Mouse (Mus musculus) forebrain, embryonic 14.5 days (tissue): ENCODE measurements at regions not wholly inside any gene's neighbourhood (a gene's known extent, or its start where the extent isn't known, plus 50 kb on each side); places are given as distances from the start of the nearest gene placed in this dataset.

Experiments used
- ATAC-seq: fragments of 200-750 bp; cut with Nextera tagmentation; 2 replicates; pipeline ENCODE4 v1.8.0; 2017; ENCODE audit warnings: mild to moderate bottlenecking, moderate library complexity
- DNase-seq: peaks from one replicate; pipeline ENCODE4 v3.0.0-alpha.2; 2015; ENCODE audit warnings: low spot score
- H3K27ac ChIP-seq: fragments of 300-500 bp; sonication (generic); 2 replicates; pipeline ENCODE4 v1.5.1; 2014; ENCODE audit warnings: low read depth, mild to moderate bottlenecking, control low read depth, low read length, moderate library complexity
- H3K27me3 ChIP-seq: fragments of 300-500 bp; sonication (generic); replicated peaks from 2 replicates; pipeline ENCODE4 v1.6.1; 2014; ENCODE audit warnings: low read length, control low read depth, mixed read lengths; ENCODE audit not compliant: control insufficient read depth, insufficient read depth
- H3K36me3 ChIP-seq: fragments of 300-500 bp; sonication (generic); 2 replicates; pipeline ENCODE4 v1.6.1; 2014; ENCODE audit warnings: low read length, control low read depth; ENCODE audit not compliant: control insufficient read depth, insufficient read depth
- H3K4me1 ChIP-seq: fragments of 300-500 bp; sonication (generic); 2 replicates; pipeline ENCODE4 v1.6.1; 2014; ENCODE audit warnings: antibody characterized with exemption, low read length, control low read depth; ENCODE audit not compliant: control insufficient read depth, insufficient read depth
- H3K4me2 ChIP-seq: fragments of 300-500 bp; sonication (generic); 2 replicates; pipeline ENCODE4 v1.6.1; 2014; ENCODE audit warnings: mild to moderate bottlenecking, control low read depth, low read length
- H3K4me3 ChIP-seq: fragments of 300-500 bp; sonication (generic); 2 replicates; pipeline ENCODE4 v1.5.1; 2014; ENCODE audit warnings: low read depth, low read length, control low read depth
- H3K9ac ChIP-seq: fragments of 300-500 bp; sonication (generic); 2 replicates; pipeline ENCODE4 v1.6.1; 2014; ENCODE audit warnings: mild to moderate bottlenecking, low read length, control low read depth, moderate library complexity
- H3K9me3 ChIP-seq: fragments of 300-500 bp; sonication (generic); replicated peaks from 2 replicates; pipeline ENCODE4 v1.6.1; 2016; ENCODE audit warnings: low read length, control low read depth, mixed read lengths; ENCODE audit not compliant: control insufficient read depth
- WGBS: fragments of 180-500 bp; shearing (Covaris S2); extraction: QIAGEN DNeasy Blood & Tissue Kit; methylation state at CpG from one replicate; pipeline ENCODE4 v1.1.7; 2014; 5-methylcytosine and 5-hydroxymethylcytosine counted together

DNA sequence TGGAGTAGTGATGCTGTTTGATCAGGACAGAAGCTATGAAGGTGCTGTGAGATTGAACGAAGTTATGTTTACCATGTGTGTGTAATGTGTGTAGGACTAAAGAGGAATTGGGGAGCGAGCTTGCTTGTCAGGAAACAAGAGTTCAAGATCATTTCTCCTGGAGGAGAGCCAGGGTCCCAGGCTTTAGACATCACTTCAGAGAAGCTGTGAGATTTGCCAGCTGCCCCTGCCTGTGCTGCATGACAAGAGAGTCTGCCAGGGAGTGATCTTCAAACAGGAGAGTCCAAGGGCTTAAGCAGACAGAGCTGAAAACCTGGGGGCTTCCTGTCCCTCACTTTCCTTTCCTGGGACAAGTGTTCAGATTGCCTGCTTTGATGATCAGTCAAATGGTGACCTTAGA lies 818.3 kb downstream of the Tmem114 start:
- H3K4me2 ChIP-seq, result no peak overlapping the region
- no peaks in the 10 kb centered on the region for H3K4me1 ChIP-seq
- no peak overlapping the region for H3K27ac ChIP-seq
- no peaks in the 10 kb centered on the region for H3K36me3 ChIP-seq
- H3K4me3 ChIP-seq, result no peak overlapping the region
- DNase-seq (peak; percentile 27), ATAC-seq (no peak)
- no peak overlapping the region for H3K9ac ChIP-seq
- no peaks in the 10 kb centered on the region for H3K27me3 ChIP-seq
- no peaks in the 10 kb centered on the region for H3K9me3 ChIP-seq
- WGBS, result 69% methylated on average over 2 of the region's 2 CpGs

DNA sequence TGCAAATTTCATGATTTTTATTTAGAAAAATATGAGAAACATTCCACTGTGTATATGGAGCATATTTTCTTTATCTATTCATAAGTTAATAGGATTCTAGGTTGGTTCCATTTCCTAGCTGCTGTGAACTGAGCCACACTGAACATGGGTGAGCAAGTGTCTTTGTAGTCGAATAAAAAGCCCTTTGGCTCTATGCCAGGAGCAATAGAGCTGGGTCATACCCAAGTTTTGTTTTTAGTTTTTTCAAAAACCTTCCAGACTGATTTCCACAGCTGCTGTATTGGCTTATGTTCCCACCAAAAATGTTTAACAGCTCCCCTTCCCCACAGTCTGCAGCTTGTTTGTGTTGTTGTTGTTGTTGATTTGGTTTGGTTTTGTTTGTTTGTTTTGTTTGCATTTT lies 822.5 kb downstream of the Tmem114 start:
- Histone ChIP-seq H3K27ac (no peak overlapping the region), H3K4me3 (no peak overlapping the region), H3K4me2 (no peak overlapping the region), H3K36me3 (no peaks in the 10 kb centered on the region), H3K9ac (no peak overlapping the region), H3K9me3 (no peaks in the 10 kb centered on the region), H3K4me1 (no peaks in the 10 kb centered on the region), H3K27me3 (no peaks in the 10 kb centered on the region)
- ATAC-seq (peak; percentile 20; the same call in 1 of the 2 replicates), DNase-seq (peak; percentile 79)
- WGBS, result 5% methylated on average over 1 of the region's 1 CpGs

DNA sequence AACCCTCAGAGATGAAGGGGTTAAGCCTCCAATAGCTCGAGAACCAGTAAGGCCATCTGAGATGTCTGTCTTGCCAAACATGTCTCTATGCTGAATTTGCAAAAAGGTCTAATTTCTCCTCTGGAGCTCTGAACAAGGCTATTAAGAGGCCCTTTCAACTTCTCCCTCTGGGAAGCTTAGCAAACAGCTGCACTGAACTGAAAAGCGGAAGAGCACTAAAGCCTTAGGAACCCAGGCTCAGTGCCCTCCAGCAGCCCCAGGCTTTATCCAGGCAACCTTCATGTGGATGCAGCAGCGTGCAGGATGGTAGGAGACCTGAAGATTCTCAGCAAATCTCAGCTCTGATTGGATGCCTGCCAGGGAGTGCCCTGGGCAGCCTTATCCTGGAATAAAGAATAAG lies 850.1 kb downstream of the Tmem114 start:
- no peaks in the 10 kb centered on the region for H3K27me3 ChIP-seq
- H3K9ac ChIP-seq, result no peak overlapping the region
- 41% methylated on average over 3 of the region's 3 CpGs for WGBS
- DNase-seq, result peak; percentile 45
- H3K4me2 ChIP-seq, result no peak overlapping the region
- peaks cover 2% of the 10 kb centered on the region; the same call in 1 of the 2 replicates for H3K4me1 ChIP-seq
- no peaks in the 10 kb centered on the region for H3K36me3 ChIP-seq
- no peaks in the 10 kb centered on the region for H3K9me3 ChIP-seq
- peak; percentile 40; the same call in 1 of the 2 replicates for ATAC-seq
- no peak overlapping the region for H3K27ac ChIP-seq
- no peak overlapping the region for H3K4me3 ChIP-seq

DNA sequence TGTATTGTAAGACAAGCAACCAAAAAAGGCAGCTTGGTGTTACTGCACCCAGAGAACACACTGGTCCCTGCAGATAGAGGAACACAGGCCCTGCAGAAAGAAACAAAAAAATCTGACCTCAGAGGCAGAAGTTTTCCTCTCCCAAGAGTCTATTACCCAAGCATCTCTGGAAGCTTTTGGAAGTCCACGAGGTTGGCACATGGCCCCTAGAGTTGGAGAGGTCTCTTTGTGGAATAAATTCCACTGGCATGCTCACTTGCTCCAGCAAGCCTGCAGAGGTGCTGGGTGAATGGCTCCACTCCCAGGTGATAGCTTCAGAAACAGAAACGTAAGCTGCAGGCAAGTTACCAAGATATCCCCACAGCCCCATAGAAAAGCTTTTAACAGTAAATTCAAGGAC lies 864.1 kb downstream of the Tmem114 start:
- Histone ChIP-seq H3K4me1 (no peaks in the 10 kb centered on the region), H3K4me3 (no peak overlapping the region), H3K4me2 (no peak overlapping the region), H3K9ac (no peak overlapping the region), H3K36me3 (no peaks in the 10 kb centered on the region), H3K27ac (no peak overlapping the region), H3K27me3 (no peaks in the 10 kb centered on the region), H3K9me3 (no peaks in the 10 kb centered on the region)
- ATAC-seq (no peak), DNase-seq (no peak)
- WGBS, result 66% methylated on average over 2 of the region's 2 CpGs

DNA sequence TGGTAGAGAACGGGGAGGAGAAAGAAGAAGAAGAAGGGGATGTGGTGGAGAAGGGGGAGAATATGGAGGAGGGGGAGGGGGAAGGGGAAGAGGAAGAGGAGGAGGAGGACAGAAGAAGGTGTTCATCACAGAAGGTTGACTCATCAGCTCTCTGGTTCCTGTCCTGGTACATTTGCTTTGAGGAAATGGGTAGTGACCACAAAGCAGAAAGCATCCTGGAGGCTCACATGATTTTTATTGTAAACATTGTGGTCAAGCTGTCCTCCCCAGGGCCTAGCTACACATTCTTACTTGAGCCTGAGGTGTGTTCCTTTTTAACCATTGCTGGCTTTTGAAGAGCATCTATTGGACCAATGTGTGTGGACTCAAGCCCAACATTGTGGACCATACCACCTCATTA lies 865.8 kb downstream of the Tmem114 start:
- Histone ChIP-seq H3K4me1 (no peaks in the 10 kb centered on the region), H3K9me3 (no peaks in the 10 kb centered on the region), H3K27me3 (no peaks in the 10 kb centered on the region), H3K9ac (no peak overlapping the region), H3K4me3 (no peak overlapping the region), H3K4me2 (no peak overlapping the region), H3K27ac (no peak overlapping the region), H3K36me3 (no peaks in the 10 kb centered on the region)
- whole genome bisulfite sequencing, result 82% methylated on average over 1 of the region's 1 CpGs
- no peak for ATAC-seq
- no peak for DNase-seq

DNA sequence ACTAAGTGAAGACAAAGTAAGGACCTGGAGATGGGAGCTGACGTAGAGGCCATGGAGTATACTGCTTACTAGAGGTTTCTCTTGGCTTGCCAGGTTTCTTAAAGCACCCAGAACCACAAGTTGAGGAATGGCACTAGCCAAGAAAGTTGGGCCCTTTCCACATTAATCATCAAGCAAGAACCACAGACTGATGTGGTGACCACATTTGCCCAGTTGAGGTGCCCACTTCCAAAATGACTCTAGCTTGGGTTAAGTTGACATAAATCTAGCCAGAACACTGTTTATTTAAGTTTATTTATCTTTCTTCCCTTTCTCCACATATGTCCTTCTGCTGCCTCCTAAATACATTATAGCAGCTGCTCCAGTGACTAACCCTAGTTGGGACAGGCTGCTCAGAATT lies 866.3 kb downstream of the Tmem114 start:
- no peaks in the 10 kb centered on the region for H3K27me3 ChIP-seq
- H3K36me3 ChIP-seq, result no peaks in the 10 kb centered on the region
- WGBS, result 94% methylated on average over 1 of the region's 1 CpGs
- H3K4me2 ChIP-seq, result no peak overlapping the region
- H3K4me3 ChIP-seq, result no peak overlapping the region
- no peaks in the 10 kb centered on the region for H3K9me3 ChIP-seq
- no peaks in the 10 kb centered on the region for H3K4me1 ChIP-seq
- DNase-seq (no peak), ATAC-seq (no peak)
- no peak overlapping the region for H3K27ac ChIP-seq
- H3K9ac ChIP-seq, result no peak overlapping the region

DNA sequence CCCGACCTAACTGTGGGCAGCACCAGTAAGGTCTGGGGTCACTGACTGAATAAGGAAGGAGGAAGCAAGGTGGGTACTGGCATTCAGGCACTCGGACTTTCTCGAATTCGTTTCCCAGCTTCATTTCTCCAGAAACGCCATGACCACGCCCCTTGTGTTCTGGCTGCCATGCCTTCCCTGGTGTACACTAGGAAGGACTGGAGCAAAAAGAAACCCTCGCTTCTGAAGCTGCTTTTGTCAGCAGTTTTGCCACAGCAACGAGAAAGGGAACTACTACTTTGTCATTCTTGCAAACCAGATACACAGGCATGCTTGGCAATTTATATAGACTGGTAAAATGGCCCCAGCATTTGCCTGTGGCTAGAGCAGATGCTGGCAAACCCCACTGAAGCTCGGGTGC lies 869.0 kb downstream of the Tmem114 start:
- Histone ChIP-seq H3K4me3 (no peak overlapping the region), H3K4me1 (no peaks in the 10 kb centered on the region), H3K27me3 (no peaks in the 10 kb centered on the region), H3K9me3 (no peaks in the 10 kb centered on the region), H3K27ac (no peak overlapping the region), H3K4me2 (no peak overlapping the region), H3K9ac (no peak overlapping the region), H3K36me3 (no peaks in the 10 kb centered on the region)
- WGBS, result 90% methylated on average over 9 of the region's 9 CpGs
- no peak for DNase-seq
- ATAC-seq, result no peak

DNA sequence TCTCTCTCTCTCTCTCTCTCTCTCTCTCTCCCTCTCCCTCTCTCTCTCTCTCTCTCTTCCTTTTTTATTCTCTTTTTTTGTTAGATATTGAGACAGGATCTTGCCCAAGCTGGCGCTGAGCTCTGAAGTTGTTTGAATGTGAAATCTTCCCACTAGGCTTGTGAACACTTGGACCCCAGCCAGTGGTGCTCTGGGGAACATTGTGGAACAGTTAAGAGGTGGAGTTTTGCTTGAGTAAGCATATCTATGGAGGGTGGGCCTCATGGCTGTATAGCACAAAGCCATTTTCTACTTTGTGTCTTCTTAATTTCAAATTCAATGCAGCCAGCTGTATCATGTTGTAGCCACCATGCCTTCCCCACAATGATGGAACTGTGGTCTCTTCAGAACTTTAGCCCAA lies 875.4 kb downstream of the Tmem114 start:
- Histone ChIP-seq H3K9me3 (no peaks in the 10 kb centered on the region), H3K9ac (no peak overlapping the region), H3K4me2 (no peak overlapping the region), H3K4me1 (no peaks in the 10 kb centered on the region), H3K4me3 (no peak overlapping the region), H3K27me3 (no peaks in the 10 kb centered on the region), H3K27ac (no peak overlapping the region), H3K36me3 (no peaks in the 10 kb centered on the region)
- WGBS, result 39% methylated on average over 1 of the region's 1 CpGs
- peak; percentile 55 for DNase-seq
- ATAC-seq, result no peak

DNA sequence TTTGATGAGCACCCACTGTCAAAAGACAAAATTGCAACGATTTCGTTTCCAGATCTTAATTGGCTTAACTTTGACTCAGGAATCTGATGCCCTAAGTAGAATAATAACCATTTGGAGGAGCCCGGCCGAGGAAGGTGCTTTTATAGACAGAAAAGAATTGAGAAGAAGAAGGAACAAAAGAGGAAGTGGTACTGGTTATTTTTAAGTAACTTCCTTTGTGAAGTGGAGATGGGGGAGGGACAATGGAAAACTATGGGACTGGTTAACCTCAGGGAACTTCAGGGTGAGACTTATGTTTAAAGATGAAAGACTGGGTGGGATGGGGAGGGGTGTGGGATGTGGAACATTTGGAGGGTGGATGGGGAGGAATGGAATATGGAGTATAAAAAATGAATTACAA lies 880.9 kb downstream of the Tmem114 start:
- no peak overlapping the region for H3K9ac ChIP-seq
- DNase-seq (no peak), ATAC-seq (no peak)
- H3K4me1 ChIP-seq, result no peaks in the 10 kb centered on the region
- H3K4me3 ChIP-seq, result no peak overlapping the region
- no peaks in the 10 kb centered on the region for H3K36me3 ChIP-seq
- no peaks in the 10 kb centered on the region for H3K27me3 ChIP-seq
- 7% methylated on average over 4 of the region's 4 CpGs for WGBS
- H3K27ac ChIP-seq, result no peak overlapping the region
- no peaks in the 10 kb centered on the region for H3K9me3 ChIP-seq
- H3K4me2 ChIP-seq, result no peak overlapping the region
